Mouse (Mus musculus) macrophage (primary cell): ENCODE measurements around the gene Hrc. TPM values are rescaled to one million over a fixed set of nuclear protein-coding genes. Genes with fewer than 3 reads are reported as not detected.
A peak's percentile ranks its signal among the peaks of the same experiment; 100 is the strongest.
"Not testable (repeated sequence)": the region's sequence is repeated elsewhere in the genome, so short reads cannot be mapped to it uniquely, and the experiment has no call there.

Source experiments
- H3K27ac ChIP-seq: fragments of 350-480 bp; formaldehyde crosslinking; 2 replicates; pipeline ENCODE4 v1.9.0; 2021
- H3K36me3 ChIP-seq: fragments of 350-480 bp; formaldehyde crosslinking; 2 replicates; pipeline ENCODE4 v1.9.0; 2021; ENCODE audit errors: inconsistent target
- H3K4me3 ChIP-seq: fragments of 350-480 bp; formaldehyde crosslinking; 2 replicates; pipeline ENCODE4 v1.9.0; 2021; ENCODE audit errors: inconsistent target
- H3K79me2 ChIP-seq: fragments of 350-480 bp; formaldehyde crosslinking; 2 replicates; pipeline ENCODE4 v1.9.0; 2021; ENCODE audit errors: inconsistent target
- WGBS: methylation state at CpG from one replicate; pipeline ENCODE4 v1.1.7; 2026; ENCODE audit warnings: inconsistent platforms; ENCODE audit not compliant: missing documents; 5-methylcytosine and 5-hydroxymethylcytosine counted together
- polyA plus RNA-seq: library from polyadenylated mRNA; stranded (reverse); fragments of 250-400 nt; gene quantifications from 3 replicates; pipeline ENCODE4 v1.2.4, GENCODE M21; 2018; ENCODE audit warnings: inconsistent platforms

The Hrc gene
- polyA plus RNA-seq, 1 experiment from 2014 or later, result not detected

DNA sequence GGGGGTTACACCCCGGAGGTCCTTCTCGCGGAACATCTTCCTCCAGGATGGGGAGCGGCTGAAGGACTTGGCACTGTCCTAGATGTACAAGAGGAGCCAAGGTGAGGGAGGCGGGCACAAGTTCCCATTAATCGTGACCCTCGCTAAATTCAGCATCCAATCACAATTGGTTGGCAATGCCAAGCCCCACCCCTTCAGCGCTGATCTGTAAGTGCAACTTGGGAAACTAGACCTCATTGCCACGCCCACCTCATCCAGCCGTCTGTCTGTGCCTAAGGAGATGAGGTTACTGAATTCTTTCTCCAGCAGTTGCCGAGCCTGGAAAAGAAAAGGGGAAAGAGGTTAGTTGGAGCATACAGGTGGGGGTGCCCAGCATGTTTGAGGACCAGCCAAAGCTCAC is 5.6 kb downstream of the Hrc start:
- no peaks in the 10 kb centered on the region for H3K79me2 ChIP-seq
- under 1% methylated on average over 11 of the region's 11 CpGs for WGBS
- no peak overlapping the region for H3K27ac ChIP-seq
- peak overlapping the region; percentile 27 for H3K4me3 ChIP-seq
- no peaks in the 10 kb centered on the region for H3K36me3 ChIP-seq

DNA sequence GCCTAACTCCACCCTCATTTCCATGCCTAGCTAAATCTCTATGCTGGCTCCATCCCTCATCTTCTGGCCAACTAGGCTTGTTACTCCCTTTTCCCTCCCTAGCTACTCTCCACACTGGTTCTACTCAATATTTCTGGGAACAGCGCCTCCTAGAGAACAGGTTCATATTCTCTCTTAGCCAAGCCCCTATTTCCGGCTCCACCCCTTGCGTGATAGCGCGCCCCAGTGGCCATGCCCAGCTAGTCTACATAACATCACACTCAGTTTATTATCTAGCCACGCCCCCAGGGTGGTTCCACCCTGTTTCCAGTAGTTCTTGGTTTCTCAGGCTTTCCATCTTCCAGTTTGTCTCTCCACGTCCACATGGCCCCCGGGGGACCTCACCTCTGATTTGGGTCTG is 6.2 kb downstream of the Hrc start:
- H3K27ac ChIP-seq, result no peak overlapping the region
- H3K4me3 ChIP-seq, result no peak overlapping the region
- no peaks in the 10 kb centered on the region for H3K36me3 ChIP-seq
- 4% methylated on average over 8 of the region's 8 CpGs for WGBS
- H3K79me2 ChIP-seq, result no peaks in the 10 kb centered on the region

DNA sequence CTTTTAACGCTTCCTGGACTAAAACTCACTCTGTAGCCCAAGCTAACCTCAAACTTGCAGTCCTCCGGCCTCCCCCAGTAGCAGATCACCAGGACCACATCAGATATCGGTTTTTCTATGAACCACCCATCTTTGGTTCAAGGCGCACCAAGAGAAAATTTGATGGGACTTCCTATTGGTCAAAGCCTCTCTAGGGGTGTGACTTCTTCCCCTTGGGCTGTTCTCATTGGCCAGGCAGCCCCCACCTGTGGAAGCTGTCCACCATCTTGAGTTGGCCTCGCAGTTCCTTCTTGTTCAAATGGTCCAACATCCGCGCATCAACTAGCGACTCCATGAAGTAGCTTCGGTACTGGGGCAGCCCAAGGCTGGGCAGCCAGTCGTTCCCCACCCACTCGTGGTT is 7.0 kb downstream of the Hrc start:
- H3K27ac ChIP-seq, result no peak overlapping the region
- no peak overlapping the region for H3K4me3 ChIP-seq
- no peaks in the 10 kb centered on the region for H3K79me2 ChIP-seq
- H3K36me3 ChIP-seq, result no peaks in the 10 kb centered on the region
- 89% methylated on average over 11 of the region's 11 CpGs for WGBS

DNA sequence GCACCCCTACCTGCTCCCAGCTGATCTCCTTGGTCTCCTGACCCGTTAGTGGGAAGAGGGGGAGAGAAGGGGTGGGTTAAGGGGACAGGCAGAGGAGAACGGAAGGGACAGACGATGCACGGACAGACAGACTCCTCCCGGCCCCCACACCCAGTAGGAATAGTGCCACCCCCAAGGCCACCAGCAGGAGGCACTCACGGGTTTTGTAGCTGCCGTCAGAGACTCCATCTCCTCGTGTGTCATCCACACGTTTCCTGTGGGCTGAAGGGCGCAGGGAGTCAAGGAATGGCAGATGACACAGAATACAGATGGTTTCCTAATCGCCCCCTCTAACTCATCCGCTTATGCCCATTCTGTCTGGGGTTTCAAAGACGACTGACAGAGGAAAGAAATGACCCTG is 8.5 kb downstream of the Hrc start:
- no peaks in the 10 kb centered on the region for H3K36me3 ChIP-seq
- H3K79me2 ChIP-seq, result no peaks in the 10 kb centered on the region
- no peak overlapping the region for H3K27ac ChIP-seq
- no peak overlapping the region for H3K4me3 ChIP-seq
- 34% methylated on average over 13 of the region's 13 CpGs for WGBS

DNA sequence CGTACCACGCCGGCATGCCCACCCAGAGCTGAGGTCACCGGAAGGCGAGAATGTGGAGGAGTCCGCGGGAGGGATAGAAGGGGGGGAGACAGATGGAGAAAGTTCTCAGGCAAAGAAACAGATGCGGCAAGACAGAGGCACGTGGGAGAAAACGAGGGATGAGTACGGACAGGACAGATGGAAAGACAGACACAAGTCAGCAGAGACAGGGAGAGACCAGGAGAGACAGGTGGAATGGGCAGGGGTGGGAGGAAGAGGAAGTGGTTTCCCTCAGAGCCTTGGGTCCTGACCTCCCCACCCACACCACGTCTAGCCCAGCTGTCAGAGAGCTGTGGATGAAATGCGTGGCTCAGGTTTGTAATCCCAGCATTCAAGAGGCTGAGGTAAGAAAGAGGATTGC is 11.8 kb downstream of the Hrc start:
- H3K36me3 ChIP-seq, result no peaks in the 10 kb centered on the region
- H3K27ac ChIP-seq, result no peak overlapping the region
- no peaks in the 10 kb centered on the region for H3K79me2 ChIP-seq
- whole genome bisulfite sequencing, result 66% methylated on average over 13 of the region's 13 CpGs
- no peak overlapping the region for H3K4me3 ChIP-seq

DNA sequence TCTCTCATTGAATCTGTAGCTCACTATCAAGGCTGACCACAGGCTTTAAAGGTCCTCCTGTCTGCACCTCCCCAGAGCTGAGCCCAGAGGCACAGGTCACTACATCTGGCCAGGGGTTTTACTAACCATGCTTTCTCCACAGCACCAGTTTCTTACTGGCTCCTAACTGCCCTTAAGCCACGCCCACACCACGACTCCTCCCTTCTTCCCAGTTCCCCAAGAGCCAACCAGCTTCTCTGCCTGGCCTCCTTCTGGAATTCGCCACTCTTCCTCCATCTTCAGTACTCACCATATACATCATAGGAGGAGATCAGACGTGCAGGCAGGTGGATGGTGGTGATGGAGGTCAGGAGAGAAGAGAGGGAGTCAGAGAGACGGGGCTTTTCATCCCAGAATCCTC is 18.0 kb downstream of the Hrc start:
- H3K4me3 ChIP-seq, result no peak overlapping the region
- H3K36me3 ChIP-seq, result no peaks in the 10 kb centered on the region
- 71% methylated on average over 5 of the region's 5 CpGs for WGBS
- no peaks in the 10 kb centered on the region for H3K79me2 ChIP-seq
- no peak overlapping the region for H3K27ac ChIP-seq

DNA sequence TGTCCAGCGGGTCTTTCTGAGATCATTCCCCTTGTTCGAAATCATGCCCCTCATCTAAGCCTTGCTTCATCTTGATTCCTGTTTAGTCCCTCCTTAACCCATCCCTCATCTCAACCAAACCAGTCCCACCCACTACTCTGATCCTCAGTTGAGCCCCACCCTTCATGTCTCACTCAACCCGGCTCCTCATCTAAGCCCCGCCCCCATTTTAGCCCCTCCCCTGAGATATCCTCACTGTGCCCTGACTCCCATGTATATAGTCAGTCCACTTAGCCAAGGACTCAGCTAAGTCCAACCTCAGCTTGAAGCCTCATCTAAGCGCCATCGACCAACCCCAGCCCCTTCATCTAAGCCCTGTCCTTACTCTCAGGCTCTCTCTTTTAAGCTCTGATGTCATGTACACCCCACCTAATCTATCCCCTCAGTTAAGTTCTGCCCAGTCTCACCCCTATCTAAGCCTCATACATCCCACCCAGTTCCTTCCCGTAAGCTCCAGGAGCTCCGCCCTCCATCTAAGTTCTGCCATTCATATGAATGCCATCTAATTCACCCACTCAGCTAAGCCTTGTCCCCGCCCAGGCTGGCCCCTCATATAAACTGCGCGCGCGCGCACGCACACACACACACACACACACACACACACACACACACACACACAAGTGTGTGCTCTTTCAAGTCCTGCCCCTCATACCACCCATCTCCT is 20.4 kb downstream of the Hrc start:
- Histone ChIP-seq H3K27ac (no peak overlapping the region), H3K36me3 (no peaks in the 10 kb centered on the region), H3K79me2 (no peaks in the 10 kb centered on the region), H3K4me3 (no peak overlapping the region)
- WGBS, result 61% methylated on average over 14 of the region's 15 CpGs

DNA sequence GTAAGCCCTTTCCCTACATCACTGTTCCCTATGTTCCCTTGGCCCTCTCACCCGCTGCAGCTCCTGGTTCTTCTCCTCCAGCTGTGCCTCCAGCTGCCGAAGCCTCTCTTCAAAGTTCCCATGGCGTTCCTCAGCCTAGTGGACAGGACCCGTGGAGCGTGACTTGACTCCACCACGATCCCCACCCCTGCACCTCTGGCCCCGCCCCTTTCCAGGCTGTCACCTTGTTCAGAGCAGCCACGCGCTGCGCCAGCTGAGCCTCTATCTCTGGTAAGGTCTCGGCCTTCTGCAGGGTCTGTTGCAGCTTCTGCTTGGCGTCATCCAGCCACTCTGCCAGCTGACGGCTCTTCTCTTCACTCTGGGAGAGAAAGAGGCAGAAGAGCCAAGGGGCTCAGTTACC is 21.0 kb downstream of the Hrc start:
- Histone ChIP-seq H3K27ac (no peak overlapping the region), H3K4me3 (no peak overlapping the region), H3K79me2 (no peaks in the 10 kb centered on the region), H3K36me3 (no peaks in the 10 kb centered on the region)
- WGBS, result 80% methylated on average over 13 of the region's 13 CpGs

DNA sequence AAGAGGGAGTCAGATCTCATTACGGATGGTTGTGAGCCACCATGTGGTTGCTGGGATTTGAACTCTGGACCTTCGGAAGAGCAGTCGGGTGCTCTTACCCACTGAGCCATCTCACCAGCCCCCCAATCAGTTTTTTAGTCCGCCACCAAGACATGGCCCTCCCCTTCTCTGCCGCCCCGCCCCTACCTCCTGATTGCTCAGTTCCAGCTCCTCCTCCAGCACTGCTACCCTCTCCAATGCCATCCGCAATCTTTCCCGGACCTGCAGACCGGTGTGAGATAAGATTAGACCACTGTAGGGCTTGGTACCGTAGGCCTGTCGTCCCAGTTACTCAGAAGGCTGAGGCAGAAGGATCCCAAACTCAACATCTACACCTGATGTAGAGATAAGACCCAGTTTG is 24.0 kb downstream of the Hrc start:
- H3K27ac ChIP-seq, H3K79me2 ChIP-seq, H3K4me3 ChIP-seq, H3K36me3 ChIP-seq: not testable (repeated sequence)
- 76% methylated on average over 9 of the region's 11 CpGs for WGBS

DNA sequence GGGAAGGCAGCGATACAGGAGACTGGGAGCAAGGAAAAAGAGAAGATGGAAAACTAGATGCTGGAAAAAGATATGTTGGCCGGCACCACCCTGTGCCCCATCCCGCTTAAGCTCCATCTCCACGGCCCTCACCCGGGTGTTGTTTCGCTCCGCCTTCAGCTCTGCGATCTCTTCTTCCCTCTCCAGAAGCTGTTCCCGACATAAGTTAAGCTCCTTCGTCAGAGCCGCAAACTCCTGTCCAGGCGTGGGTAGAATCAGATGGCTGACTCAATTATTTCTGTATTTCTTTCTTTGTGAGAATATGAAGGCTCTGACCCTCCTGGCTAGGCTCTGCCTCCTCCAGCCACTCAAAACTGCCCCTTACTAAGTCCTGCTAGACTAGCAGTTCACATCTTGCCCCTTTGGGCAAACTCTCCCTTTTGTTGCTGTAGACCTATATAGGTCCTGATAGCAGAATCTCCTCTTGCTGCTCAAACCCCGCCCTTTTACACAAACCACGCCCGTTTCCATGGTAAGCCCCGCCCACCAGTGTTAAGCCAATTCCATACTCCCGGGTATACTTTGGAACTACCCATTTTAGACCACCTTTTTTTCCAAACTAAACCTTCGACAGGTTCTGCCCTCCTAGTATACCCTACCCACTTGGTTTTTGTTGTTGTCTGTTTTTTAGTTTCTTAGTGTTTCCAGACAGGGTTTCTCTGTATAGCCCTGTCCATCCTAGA is 25.5 kb downstream of the Hrc start:
- WGBS, result 55% methylated on average over 18 of the region's 18 CpGs

DNA sequence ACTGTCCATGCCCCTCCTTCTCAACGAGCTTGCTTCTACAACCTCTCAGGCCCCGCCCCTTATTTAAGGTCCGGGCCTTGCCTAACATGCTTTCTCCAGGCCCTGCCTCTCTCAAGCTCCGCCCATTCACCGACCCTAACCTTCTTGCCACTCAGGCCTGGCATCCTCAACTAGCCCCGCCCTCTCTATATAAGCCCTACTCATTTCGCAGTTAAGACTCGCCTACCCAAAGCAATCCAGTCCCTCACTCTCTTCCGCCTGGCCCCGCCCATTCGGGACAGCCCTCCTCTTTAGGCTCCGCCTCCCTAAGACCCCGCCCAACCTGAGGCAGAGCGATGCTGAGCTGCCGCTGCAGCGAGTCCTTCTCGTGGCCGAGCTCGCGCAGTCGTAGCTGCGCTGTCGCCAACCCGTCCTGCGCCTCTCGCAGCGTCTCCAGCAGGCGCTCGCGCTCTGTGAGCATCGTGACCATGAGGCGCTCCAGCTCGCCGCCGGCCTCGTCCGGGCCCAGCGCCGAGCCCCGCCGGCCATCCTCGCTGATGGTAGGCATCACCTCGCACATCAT is 26.2 kb downstream of the Hrc start:
- H3K4me3 ChIP-seq, result no peak overlapping the region
- no peak overlapping the region for H3K27ac ChIP-seq
- H3K36me3 ChIP-seq, result no peaks in the 10 kb centered on the region
- H3K79me2 ChIP-seq, result no peaks in the 10 kb centered on the region
- WGBS, result under 1% methylated on average over 42 of the region's 43 CpGs

More for the DNA sequence above, 25.5 kb downstream of the Hrc start:
- Histone ChIP-seq H3K27ac (no peak overlapping the region), H3K36me3 (no peaks in the 10 kb centered on the region), H3K4me3 (no peak overlapping the region), H3K79me2 (no peaks in the 10 kb centered on the region)

DNA sequence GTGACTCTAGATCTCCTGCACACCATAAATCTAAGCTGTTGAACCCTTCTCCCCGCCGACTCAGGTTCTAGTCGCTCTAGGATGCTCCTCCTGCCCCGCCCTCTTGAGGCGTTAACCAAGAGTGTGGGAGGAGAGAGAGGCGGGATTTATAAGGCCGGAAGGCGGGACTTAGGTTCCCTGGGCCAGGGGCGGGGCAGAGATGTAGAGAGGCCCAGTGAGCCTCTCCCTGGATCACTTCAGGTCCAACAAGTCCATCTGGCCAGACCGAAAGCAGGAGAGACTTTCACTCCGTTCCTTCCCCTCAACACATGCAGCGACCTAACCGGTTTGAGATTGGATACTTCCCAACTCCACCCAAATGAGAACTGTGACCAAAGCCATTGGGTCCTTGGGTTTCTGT is 27.7 kb downstream of the Hrc start:
- no peaks in the 10 kb centered on the region for H3K79me2 ChIP-seq
- H3K27ac ChIP-seq, result no peak overlapping the region
- H3K36me3 ChIP-seq, result no peaks in the 10 kb centered on the region
- no peak overlapping the region for H3K4me3 ChIP-seq
- WGBS, result 15% methylated on average over 13 of the region's 13 CpGs

DNA sequence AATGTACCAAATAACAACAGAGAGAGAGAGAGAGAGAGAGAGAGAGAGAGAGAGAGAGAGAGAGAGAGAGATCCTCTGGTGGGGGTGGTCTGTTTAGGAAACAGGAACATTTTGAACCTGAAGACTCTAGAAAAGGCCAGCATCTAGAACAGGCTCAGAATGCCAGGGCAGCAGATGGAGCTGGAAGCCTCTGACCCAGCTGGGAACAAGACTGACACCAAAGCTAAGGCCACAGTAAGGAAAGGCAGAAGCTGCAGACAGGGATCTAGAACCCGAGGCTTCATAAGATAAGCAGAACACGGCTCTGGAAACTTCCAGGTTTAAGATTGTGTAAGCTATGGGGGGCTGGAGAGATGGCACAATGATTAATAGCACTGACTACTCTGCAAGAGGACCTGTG is 28.9 kb downstream of the Hrc start:
- Histone ChIP-seq H3K27ac (no peak overlapping the region), H3K4me3 (no peak overlapping the region), H3K36me3 (no peaks in the 10 kb centered on the region), H3K79me2 (no peaks in the 10 kb centered on the region)
- 47% methylated on average over 2 of the region's 2 CpGs for WGBS

DNA sequence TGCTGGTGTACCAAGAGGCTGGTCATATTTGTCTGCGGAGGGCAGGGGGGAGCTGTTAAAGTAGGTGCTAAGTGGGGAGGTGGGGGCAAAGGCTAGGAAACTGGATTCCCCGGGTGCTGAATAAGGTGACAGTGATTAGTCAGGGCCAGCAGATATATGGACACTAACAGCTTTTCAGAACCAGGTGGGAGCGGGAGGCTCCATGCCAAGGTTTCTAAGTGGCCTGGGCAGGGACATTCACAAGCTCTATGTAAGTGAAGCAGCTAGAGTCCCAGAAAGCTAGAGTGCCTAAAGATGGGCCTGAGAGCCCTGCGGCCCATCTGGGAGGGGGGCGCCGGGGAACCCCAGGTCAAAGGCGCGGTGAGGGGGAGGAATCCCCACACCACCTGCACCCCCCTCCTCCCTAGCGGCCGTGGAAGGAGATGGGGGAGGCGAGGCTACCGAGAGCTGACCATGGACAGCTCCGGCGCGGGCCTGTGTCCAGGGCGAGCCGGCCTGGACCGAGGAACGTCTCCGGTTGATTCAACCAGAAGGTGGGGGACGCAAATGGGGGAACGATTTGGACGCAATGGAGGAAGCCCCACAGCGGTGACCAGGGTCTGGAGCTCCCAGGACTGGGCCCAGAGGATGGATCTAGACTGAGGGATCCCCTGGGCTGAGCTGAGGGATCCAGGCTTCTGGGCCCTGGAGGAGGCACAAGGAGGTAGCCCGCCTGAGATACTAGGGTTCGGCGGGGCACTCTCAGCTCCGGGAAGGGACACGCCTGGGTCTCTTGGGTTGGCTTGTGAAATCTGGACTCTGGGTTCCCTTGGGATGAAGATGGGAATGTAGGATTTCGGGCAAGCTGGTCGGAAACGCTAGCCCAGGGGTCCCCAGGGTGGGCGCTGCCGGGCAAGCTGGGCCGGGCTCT is 30.9 kb downstream of the Hrc start:
- H3K79me2 ChIP-seq, result no peaks in the 10 kb centered on the region
- H3K36me3 ChIP-seq, result no peaks in the 10 kb centered on the region
- WGBS, result 13% methylated on average over 34 of the region's 35 CpGs
- H3K4me3 ChIP-seq, result no peak overlapping the region
- no peak overlapping the region for H3K27ac ChIP-seq
